Mouse (Mus musculus): ENCODE measurements around the gene Trim66. TPM values are rescaled to one million over a fixed set of nuclear protein-coding genes. Genes with fewer than 3 reads are reported as not detected.

The Trim66 gene
- total RNA-seq, 2 experiments from 2014 or later, result 8.3 to 8.5 TPM

DNA sequence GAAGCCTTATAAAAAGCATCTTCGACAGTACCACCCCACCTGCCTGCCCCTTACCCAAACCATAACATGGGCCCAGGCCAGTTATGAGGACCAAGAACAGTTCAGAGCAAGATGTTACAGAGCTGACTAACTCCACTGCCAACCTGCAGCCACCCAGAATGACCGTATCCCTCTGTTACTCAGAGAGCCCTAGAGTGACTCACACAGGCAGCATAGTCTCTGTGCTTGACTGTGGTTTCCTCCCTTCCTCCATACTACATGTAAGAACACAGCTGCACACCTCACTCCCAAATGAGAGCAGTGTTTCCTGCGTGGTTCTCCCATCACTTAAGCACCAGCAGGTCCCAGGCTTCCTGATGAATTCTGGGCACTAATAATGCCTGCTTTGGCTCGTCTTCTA, 37.2 kb downstream of the Trim66 start:
- intact Hi-C loops (cut with DNase I), result no loop called here
- no peak for DNase-seq (ENCODE audit: extremely low spot score in 1 of 2, low spot score in 2 of 2)

DNA sequence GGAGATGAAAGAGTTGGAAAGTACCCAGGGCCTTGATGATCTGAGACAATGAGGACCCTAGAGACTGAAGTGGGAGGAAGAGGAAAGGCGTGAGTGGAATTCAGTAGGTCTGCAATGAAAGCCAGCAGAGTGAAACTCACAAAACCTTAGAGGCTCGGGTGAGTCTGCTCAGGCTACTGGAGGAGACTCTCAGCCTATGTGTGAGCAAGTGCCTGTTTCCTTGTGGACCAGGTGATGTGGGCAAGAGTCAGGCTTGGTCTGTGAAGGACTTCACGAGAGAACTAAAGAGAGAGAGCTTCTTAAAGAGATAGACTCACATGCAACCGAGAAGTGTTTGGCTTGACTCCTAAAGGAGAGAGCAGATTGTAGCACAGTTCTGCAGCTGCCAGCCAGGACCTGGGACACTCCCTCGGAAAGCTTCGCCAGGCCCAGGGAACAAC, 39.7 kb downstream of the Trim66 start:
- DNase-seq (ENCODE audit: extremely low spot score in 1 of 2, low spot score in 2 of 2), result peak in 1 of 2 experiments; percentile 61
- intact Hi-C loops (cut with DNase I), result no loop called here

DNA sequence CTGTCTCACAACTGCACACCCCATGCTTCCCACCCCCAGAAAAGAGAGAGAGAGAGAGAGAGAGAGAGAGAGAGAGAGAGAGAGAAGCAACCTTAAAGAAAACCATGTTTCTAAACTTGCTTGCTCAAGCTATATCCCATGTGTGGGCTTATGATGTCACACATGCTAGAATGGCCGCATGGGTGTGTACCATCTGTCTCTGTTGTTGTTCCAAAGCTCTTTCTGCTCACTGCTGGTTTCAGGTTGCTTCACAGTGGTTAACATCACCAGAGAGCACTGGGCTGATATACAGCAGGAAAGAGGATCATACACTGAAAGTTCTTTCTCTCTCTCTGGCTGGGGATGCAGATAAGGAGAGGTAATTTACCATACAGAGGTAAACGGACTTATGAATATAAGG, 40.3 kb downstream of the Trim66 start:
- intact Hi-C loops (cut with DNase I), result no loop called here
- DNase-seq (ENCODE audit: extremely low spot score in 1 of 2, low spot score in 2 of 2), result no peak

DNA sequence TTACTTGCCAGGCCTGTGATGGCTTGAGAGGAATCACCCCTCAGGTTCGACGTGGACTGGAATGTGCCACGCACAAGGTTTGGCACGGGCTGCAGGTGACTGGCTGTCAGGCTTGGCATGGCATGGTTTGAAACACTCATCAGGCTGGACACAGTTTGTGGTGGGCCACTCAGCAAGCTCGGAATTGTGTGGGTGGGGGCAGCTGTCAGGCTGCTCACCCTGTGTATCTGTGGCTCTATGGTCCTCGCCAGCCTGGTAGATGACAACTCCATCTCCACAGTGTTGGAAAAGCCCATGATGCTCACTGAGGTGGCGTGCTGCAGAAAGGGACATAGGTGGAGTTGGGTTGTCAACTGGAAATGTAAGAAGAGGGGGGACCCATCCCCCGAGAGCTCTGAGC, 47.2 kb downstream of the Trim66 start:
- no peak for DNase-seq (ENCODE audit: extremely low spot score in 1 of 2, low spot score in 2 of 2)
- intact Hi-C loops (cut with DNase I), result no loop called here

DNA sequence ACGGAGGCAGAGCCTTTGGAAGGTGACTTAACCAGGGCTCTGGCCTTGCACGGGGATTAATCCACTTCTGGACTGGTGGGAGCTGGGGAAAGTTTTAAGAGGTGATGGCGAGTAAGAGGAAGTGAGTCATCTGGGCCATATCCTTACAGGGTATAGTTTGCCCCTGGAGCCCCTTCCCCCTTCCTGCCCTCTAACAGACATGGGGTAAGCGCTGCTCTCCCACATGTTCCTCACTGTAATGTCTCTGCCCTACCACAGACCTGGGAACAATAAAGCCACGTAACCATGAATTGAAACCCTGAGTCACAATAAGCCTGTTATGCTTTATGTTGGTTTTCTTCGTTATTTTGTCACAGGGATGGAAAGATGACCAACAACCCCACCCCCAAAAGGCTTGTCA, 51.4 kb downstream of the Trim66 start:
- no peak for DNase-seq (ENCODE audit: extremely low spot score in 1 of 2, low spot score in 2 of 2)
- intact Hi-C loops (cut with DNase I), result no loop called here

DNA sequence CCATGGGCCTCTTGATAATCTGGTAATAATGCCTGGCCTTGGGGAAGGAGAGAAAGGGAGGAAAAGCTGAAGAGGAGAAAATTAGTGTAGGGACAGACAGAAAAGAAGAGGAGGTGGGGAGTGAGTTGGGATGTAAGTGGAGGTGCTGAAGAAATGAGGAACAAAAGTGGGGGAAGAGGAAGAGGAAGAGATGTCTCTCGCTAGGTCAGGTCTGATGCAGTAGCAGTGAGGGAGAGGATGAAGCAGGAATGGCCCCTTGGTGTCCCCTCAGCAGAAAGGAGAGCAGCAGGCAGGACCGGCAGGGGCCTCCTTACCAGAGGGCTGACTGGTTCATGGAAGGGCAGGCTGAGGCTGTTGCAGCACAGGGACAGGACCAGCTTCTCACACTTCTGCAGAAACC, 52.2 kb downstream of the Trim66 start:
- no peak for DNase-seq (ENCODE audit: extremely low spot score in 1 of 2, low spot score in 2 of 2)
- intact Hi-C loops (cut with DNase I), result no loop called here

DNA sequence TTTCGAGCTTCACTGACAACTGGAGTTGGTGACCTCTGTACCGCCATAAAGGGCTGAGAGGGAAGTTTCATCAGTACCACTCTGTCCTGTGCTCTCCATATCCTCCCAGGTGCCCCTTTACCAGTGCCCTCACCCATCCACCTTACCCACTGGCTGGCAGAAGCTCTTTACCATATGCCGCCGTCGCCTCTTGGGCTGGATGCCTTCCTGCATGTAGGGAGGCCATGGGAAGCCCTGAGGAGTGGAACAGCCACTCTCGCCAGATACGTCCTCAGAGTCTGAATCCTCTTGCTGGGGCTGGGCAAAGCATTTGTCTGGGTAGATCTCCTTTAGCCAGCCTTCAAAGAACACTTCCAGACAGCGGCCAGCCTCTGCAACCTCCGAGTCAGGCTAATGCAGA, 53.1 kb downstream of the Trim66 start:
- no peak for DNase-seq (ENCODE audit: extremely low spot score in 1 of 2, low spot score in 2 of 2)
- intact Hi-C loops (cut with DNase I), result no loop called here

DNA sequence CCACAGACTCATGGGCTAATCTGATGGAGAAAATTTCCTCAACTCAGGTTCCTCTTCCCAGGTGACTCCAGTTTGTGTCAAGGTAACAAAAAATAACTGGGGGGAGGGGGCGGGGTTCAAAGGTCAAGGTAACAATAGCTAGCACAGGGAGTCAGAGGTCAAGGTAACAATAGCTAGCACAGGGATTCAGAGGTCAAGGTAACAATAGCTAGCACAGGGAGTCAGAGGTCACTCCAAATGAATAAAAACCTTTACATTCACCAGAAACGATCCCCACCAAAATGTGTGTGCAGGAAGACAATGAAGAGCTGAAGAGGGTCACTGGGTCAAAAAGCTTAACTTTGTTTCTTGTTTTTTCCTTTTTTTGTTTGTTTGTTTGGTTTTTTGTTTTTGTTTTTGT, 59.9 kb downstream of the Trim66 start:
- intact Hi-C loops (cut with DNase I), result no loop called here
- DNase-seq (ENCODE audit: extremely low spot score in 1 of 2, low spot score in 2 of 2), result no peak

DNA sequence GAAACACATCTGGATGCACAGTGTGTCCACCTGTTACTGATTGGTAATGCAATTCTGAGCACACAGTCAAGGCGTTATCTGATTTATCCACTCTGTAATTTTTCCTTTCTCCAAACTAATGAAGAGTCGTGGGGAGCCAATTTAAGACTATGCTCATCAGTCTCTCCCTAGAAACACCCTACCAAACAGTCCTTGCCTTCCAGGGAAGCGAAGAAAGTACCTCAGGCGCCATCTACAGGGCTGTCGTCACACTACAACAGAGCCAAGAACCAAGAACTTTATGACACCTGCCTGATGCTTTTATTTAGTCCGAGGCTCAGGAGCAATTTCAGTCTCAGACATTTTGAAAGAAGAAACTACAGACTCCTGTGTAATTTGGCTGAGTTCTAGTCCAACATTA, 62.9 kb downstream of the Trim66 start:
- intact Hi-C loops (cut with DNase I), result no loop called here

DNA sequence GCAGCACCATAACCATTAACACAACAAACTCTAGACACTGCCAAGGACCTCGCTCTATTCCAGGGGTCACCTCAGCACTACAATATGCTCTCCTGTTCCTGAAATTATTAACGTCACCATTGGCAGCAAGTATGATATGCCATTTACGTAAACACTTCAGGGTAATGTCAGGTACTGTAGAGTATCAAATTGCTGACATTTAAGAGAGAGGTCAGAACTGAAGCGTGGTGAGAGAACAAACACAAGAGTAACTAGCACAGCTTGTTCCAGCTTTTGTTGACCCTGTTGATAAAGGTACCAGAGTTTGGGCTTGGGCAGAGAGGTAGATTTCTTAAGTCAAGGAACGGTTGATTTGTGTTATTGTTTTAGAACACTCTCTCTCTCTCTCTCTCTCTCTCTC, 65.2 kb downstream of the Trim66 start:
- intact Hi-C loops (cut with DNase I), result no loop called here
- DNase-seq (ENCODE audit: extremely low spot score in 1 of 2, low spot score in 2 of 2), result no peak

More for the DNA sequence above, 62.9 kb downstream of the Trim66 start:
- peak; percentile 27 to 55 for DNase-seq (ENCODE audit: extremely low spot score in 1 of 2, low spot score in 2 of 2)

DNA sequence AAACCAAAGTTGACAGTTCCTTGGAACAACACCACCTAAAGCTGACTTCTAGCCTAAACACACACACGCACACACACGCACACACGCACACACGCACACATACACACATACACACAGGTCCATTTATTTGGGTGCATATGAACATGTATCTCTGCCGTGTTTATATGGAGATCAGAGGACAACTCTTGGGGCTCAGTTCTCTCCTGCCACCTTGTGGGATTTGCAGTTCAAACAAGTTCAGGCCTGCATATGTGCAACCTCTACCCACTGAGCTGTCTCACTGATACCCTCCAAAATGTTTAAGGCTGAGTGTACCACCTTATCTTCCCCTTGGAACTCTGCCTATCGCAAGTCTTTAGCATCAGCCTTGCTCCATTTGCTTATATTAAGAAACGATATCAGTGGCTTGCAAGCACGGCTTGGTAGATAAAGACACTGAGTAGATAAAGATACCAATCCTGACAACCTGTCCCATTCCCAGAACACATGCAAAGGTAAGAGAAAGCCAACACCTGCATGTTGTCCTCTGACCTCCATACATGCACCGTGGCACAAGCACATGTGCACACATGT, 67.2 kb downstream of the Trim66 start:
- DNase-seq (ENCODE audit: extremely low spot score in 1 of 2, low spot score in 2 of 2), result no peak
- intact Hi-C loops (cut with DNase I), result no loop called here

DNA sequence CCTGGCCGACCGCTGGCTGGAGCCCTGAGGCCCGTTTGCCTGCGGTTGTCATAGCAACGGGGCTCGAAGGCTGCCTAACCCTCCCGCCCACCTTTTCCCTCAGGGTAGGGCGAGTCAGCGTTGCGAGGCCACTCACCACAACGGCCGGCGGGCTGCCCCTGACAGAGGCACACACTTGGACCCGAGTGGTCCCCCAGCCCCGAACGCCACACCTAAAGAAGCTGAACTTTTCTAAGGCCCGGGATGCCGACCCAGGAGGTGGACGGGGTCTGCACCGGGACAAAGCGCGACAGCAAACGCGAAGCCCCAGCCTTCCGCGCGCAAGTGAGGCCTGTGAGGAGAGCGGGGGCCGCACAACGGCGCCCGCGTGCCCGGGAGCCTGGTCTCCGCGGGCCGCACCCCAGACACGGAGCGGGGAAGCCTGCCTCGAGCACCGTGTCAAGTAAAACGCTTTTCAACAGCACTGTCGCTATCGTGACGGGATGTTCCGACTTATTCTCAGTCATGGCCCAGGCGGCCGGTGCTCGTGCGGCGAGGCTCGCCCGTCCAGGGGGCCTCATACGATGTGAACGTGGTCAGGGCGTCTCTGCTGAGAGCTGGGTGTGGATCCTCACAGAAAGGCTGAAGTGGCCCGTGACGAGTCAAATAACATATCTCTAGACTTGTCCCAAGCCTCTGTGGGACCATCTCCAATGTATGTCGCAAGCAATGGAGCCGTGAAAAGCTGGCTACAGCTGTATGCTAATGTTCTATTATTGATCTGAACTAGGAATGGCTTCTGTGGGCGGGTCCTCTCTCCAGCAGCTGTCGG, 68.9 kb downstream of the Trim66 start, which contains the start of gene Stk33:
Stk33 (minus strand) TSS at position 301 of the 811 bp plus-strand sequence.
- intact Hi-C loops (cut with DNase I), result no loop called here
- DNase-seq (ENCODE audit: extremely low spot score in 1 of 2, low spot score in 2 of 2), result peak in 1 of 2 experiments; percentile 71

DNA sequence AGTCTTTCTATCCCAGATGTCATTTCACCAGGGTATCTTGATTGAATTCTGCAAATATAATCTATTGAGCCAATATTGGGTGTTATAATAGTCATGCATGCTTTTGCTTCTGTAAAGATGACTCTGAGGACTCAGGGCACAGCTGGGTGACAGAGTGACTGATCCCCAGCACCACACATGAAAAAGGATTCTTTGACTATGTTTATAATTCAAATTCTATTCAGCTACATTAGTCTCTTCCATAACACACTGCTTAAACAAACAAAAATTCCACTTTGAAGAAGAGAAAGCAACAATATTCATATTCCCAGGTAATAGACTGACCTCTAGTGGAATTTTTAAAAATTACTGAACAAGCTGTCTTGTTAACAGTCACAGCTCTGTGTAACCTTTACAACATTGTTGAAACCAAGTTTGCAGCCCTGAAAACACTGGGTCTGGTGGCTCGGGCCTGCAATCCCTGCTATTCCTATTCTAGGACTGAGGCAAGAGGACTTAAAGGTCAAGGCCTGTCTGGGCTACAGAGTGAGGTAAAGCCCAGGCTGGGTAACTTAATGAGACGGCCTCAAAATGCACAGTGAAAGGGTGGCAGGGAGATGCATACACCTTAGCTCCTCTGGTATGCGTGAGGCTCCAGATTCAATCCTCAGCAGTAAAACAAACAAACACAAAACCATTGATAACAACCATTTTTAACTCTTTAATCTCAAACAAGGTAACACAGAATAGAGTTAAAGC, 83.3 kb downstream of the Trim66 start:
- no peak for DNase-seq (ENCODE audit: extremely low spot score in 1 of 2, low spot score in 2 of 2)
- intact Hi-C loops (cut with DNase I), result loop anchor here (2.0 to 10.0 kb wide), 5 partner anchors 192 to 480 kb away; no protein-coding TSS in a partner anchor

DNA sequence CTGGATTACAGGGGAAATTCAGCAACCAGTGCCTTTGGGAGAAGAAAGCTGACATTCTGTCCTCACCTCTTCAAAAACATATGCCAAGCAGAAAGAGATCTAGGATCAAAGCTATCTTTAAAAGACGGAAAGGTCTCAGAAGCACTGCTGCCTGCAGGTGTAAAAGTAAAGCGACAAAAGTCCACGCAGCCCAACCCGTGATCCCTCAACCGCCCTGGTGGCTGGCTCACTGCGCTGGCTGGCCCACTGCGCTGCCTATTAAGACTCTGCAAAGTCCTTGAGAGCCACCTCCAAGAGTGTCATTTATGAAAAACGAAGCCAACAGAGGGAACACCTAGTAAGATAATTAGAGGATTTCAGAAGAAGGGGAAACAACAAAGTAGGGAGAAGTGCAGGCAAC, 85.1 kb downstream of the Trim66 start:
- no peak for DNase-seq (ENCODE audit: extremely low spot score in 1 of 2, low spot score in 2 of 2)
- intact Hi-C loops (cut with DNase I), result loop anchor here (5.0 to 10.0 kb wide), 3 partner anchors 191 to 478 kb away; no protein-coding TSS in a partner anchor

DNA sequence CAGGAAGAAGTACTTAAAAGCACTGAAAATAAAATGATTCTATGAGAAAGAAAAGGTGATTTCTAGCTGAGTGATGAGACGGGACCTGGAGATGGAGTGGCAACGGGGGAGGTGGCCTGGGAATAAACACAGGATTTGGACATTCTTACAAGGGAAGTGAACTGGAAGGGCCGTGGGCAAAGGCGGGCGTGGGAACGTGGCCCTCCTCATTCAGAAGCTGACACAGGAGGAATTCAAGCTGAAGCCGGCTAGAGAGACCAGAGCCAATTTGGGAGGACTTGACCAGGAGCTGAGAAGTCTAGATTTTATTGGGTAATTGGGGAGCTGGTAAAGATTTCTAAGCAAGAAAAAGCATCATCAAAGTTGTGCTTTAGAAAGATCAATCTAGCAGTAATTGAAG, 102.4 kb downstream of the Trim66 start:
- intact Hi-C loops (cut with DNase I), result no loop called here

DNA sequence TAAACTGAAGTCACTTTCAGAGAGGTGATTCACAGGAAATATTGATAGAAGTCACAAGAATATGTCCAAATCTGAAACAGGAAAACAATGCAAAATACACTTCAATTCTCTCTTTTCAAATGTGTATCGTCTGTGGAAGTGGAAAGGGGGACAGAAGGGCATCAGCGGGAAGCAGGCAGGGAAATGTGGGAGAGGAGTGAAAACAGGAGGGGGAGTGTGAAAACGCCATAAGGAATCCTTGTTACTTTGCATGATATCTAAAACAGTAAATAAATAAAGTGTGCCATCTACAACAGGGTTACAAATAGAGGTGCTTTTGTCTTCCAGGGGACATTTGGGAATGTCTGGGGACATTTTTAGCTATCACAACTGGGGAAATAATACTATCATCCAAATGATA, 108.6 kb downstream of the Trim66 start:
- DNase-seq (ENCODE audit: extremely low spot score in 1 of 2, low spot score in 2 of 2), result no peak
- intact Hi-C loops (cut with DNase I), result no loop called here

More for the DNA sequence above, 102.4 kb downstream of the Trim66 start:
- peak in 1 of 2 experiments; percentile 24 for DNase-seq (ENCODE audit: extremely low spot score in 1 of 2, low spot score in 2 of 2)
